Mouse (Mus musculus) hindbrain, postnatal 0 days (tissue): Measurements from ENCODE around the gene Clspn. TPM values are rescaled to one million over a fixed set of nuclear protein-coding genes. Genes with fewer than 3 reads are reported as not detected.

Source experiments
- ATAC-seq: fragments of 200-750 bp; cut with Nextera tagmentation; 2 replicates; pipeline ENCODE4 v1.8.0; 2017; ENCODE audit warnings: mild to moderate bottlenecking, moderate TSS enrichment, moderate library complexity
- DNase-seq: peaks from one replicate; pipeline ENCODE4 v3.0.0-alpha.2; 2015; ENCODE audit warnings: low spot score
- H3K27ac ChIP-seq: fragments of 300-500 bp; sonication (generic); 2 replicates; pipeline ENCODE4 v1.5.1; 2014; ENCODE audit warnings: mild to moderate bottlenecking
- H3K27me3 ChIP-seq: fragments of 300-500 bp; sonication (generic); 2 replicates; pipeline ENCODE4 v1.6.1; 2014; ENCODE audit warnings: low read length, mixed read lengths; ENCODE audit not compliant: insufficient read depth
- H3K36me3 ChIP-seq: fragments of 300-500 bp; sonication (generic); 2 replicates; pipeline ENCODE4 v1.6.1; 2014; ENCODE audit warnings: low read length, mixed read lengths; ENCODE audit not compliant: insufficient read depth
- H3K4me1 ChIP-seq: fragments of 300-500 bp; sonication (generic); 2 replicates; pipeline ENCODE4 v1.6.1; 2014; ENCODE audit warnings: antibody characterized with exemption, low read length, mixed read lengths; ENCODE audit not compliant: insufficient read depth
- H3K4me2 ChIP-seq: fragments of 300-500 bp; sonication (generic); 2 replicates; pipeline ENCODE4 v1.6.1; 2014; ENCODE audit warnings: low read depth, mild to moderate bottlenecking, low read length, moderate library complexity, mixed read lengths
- H3K4me3 ChIP-seq: fragments of 300-500 bp; sonication (generic); 2 replicates; pipeline ENCODE4 v1.5.1; 2014; ENCODE audit warnings: low read length
- H3K9ac ChIP-seq: fragments of 300-500 bp; sonication (generic); replicated peaks from 2 replicates; pipeline ENCODE4 v1.6.1; 2014; ENCODE audit warnings: mild to moderate bottlenecking, low read length, moderate library complexity, mixed read lengths
- H3K9me3 ChIP-seq: fragments of 300-500 bp; sonication (generic); 2 replicates; pipeline ENCODE4 v1.6.1; 2016; ENCODE audit warnings: low read length, mixed read lengths
- CTCF ChIP-seq: IDR thresholded peaks from 2 replicates; pipeline ENCODE4 v1.5.1; 2016; ENCODE audit warnings: antibody characterized with exemption, control low read depth, low read depth
- WGBS: fragments of 180-500 bp; shearing (Covaris S2); extraction: QIAGEN DNeasy Blood & Tissue Kit; methylation state at CpG from one replicate; pipeline ENCODE4 v1.1.7; 2014; 5-methylcytosine and 5-hydroxymethylcytosine counted together
- microRNA-seq, 2 experiments: library from miRNA; unstranded; fragments of <30 nt; microRNA quantifications; one replicate each; pipeline ENCODE4; 2016
- polyA plus RNA-seq: library from polyadenylated mRNA; unstranded; fragments of >200 nt; fragmentation: Nextera tagmentation; extraction: Ambion mirVana; gene quantifications from 2 replicates; pipeline ENCODE4 v1.2.1, GENCODE M21; 2015
- total RNA-seq: library from RNA; depleted of rRNA; stranded (reverse); fragments of >200 nt; gene quantifications from 2 replicates; pipeline ENCODE4 v1.2.3, GENCODE M21; 2014; rRNA removed

The Clspn gene
- total and polyA plus RNA-seq, 2 experiments from 2014 or later = 2.0 to 5.9 TPM

DNA sequence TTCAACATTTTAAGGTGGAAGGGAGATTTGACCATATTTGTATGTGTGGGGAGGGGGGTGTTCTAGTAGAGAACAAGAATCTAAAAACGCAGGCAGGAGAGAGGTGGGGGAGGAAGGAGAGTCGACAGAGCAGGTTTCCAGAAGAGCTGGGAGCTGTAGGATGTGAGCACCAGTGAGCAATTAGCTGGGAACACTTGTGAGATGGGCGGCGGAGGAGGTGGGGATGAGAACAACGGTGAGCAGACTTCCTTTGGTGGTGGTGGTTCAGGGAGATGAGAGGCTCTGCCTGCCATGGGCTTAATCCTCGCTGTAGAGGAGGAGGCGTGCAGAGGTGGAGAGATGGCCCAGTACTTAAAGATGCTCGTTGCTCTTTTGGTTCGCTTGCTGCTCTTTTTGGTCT is 85.2 kb downstream of the Clspn start:
- H3K9me3 ChIP-seq = no peaks in the 10 kb centered on the region
- no peaks in the 10 kb centered on the region for H3K36me3 ChIP-seq
- 62% methylated on average over 9 of the region's 9 CpGs for WGBS
- DNase-seq (no peak), ATAC-seq (no peak)
- H3K4me2 ChIP-seq = no peak overlapping the region
- TF ChIP-seq CTCF = no peak
- H3K27ac ChIP-seq = no peak overlapping the region
- no peaks in the 10 kb centered on the region for H3K27me3 ChIP-seq
- H3K9ac ChIP-seq = no peak overlapping the region
- H3K4me3 ChIP-seq = no peak overlapping the region
- H3K4me1 ChIP-seq = no peaks in the 10 kb centered on the region

Small RNA genes lying within 50 kb of the gene (microRNA-seq; reads per million reads assigned to microRNA genes)
- 0 to 0.18 reads per million in 2 experiments for gene Mir7119

Other genes starting within 250 kb of the Clspn start
- gene Adprhl2, start 235.2 kb upstream of the Clspn start, total RNA-seq = 64.0 and 73.9 TPM in 2 replicates
- 73.2 and 73.9 TPM in 2 replicates for gene Adprhl2, start 235.2 kb upstream of the Clspn start, polyA plus RNA-seq
- gene Tekt2, start 231.2 kb upstream of the Clspn start, total RNA-seq = 2.9 and 25.7 TPM in 2 replicates
- 16.3 and 17.3 TPM in 2 replicates for gene Tekt2, start 231.2 kb upstream of the Clspn start, polyA plus RNA-seq
- 7.6 and 8.6 TPM in 2 replicates for gene Ago3, start 127.4 kb upstream of the Clspn start, total RNA-seq
- 12.8 and 13.5 TPM in 2 replicates for gene Ago3, start 127.4 kb upstream of the Clspn start, polyA plus RNA-seq
- gene Ago1, start 88.4 kb upstream of the Clspn start, total RNA-seq = 42.2 TPM in 2 replicates
- gene Ago1, start 88.4 kb upstream of the Clspn start, polyA plus RNA-seq = 6.0 and 6.5 TPM in 2 replicates
- gene Ago4, start 23.5 kb upstream of the Clspn start, total RNA-seq = 6.7 and 9.7 TPM in 2 replicates
- 3.4 TPM in 2 replicates for gene Ago4, start 23.5 kb upstream of the Clspn start, polyA plus RNA-seq
- 74.9 and 93.8 TPM in 2 replicates for gene 5730409E04Rik, start 52.9 kb downstream of the Clspn start, total RNA-seq
- gene 5730409E04Rik, start 52.9 kb downstream of the Clspn start, polyA plus RNA-seq = 28.7 and 30.2 TPM in 2 replicates
- gene Psmb2, start 120.7 kb downstream of the Clspn start, total RNA-seq = 164 and 207 TPM in 2 replicates
- 465 and 473 TPM in 2 replicates for gene Psmb2, start 120.7 kb downstream of the Clspn start, polyA plus RNA-seq
- not detected in 2 replicates for gene Tfap2e, start 179.3 kb downstream of the Clspn start, total RNA-seq
- gene Tfap2e, start 179.3 kb downstream of the Clspn start, polyA plus RNA-seq = 0.15 and 0.16 TPM in 2 replicates
- 380 and 389 TPM in 2 replicates for gene Ncdn, start 196.5 kb downstream of the Clspn start, total RNA-seq
- 149 and 158 TPM in 2 replicates for gene Ncdn, start 196.5 kb downstream of the Clspn start, polyA plus RNA-seq
- 43.9 and 45.4 TPM in 2 replicates for gene AU040320, start 196.6 kb downstream of the Clspn start, total RNA-seq
- gene AU040320, start 196.6 kb downstream of the Clspn start, polyA plus RNA-seq = 30.5 and 33.6 TPM in 2 replicates